Mouse (Mus musculus) forebrain, embryonic 11.5 days (tissue): Measurements from ENCODE around the gene Lsm2. TPM values are rescaled to one million over a fixed set of nuclear protein-coding genes. Genes with fewer than 3 reads are reported as not detected.
A peak's percentile ranks its signal among the peaks of the same experiment; 100 is the strongest.

ENCODE experiments used
- ATAC-seq: fragments of 200-750 bp; cut with Nextera tagmentation; replicated peaks from 2 replicates; pipeline ENCODE4 v1.8.0; 2017; ENCODE audit warnings: moderate TSS enrichment; ENCODE audit not compliant: low FRiP score
- DNase-seq: peaks from one replicate; pipeline ENCODE4 v3.0.0-alpha.2; 2017; ENCODE audit warnings: low spot score
- H3K27ac ChIP-seq: fragments of 300-500 bp; sonication (generic); 2 replicates; pipeline ENCODE4 v1.5.1; 2014; ENCODE audit warnings: low read depth, low read length
- H3K27me3 ChIP-seq: fragments of 300-500 bp; sonication (generic); 2 replicates; pipeline ENCODE4 v1.6.1; 2014; ENCODE audit warnings: mild to moderate bottlenecking, low read length, mixed read lengths; ENCODE audit not compliant: control insufficient read depth, insufficient read depth
- H3K36me3 ChIP-seq: fragments of 300-500 bp; sonication (generic); 2 replicates; pipeline ENCODE4 v1.6.1; 2014; ENCODE audit warnings: mild to moderate bottlenecking, low read length, moderate library complexity, mixed read lengths; ENCODE audit not compliant: control insufficient read depth, insufficient read depth
- H3K4me1 ChIP-seq: fragments of 300-500 bp; sonication (generic); replicated peaks from 2 replicates; pipeline ENCODE4 v1.6.1; 2014; ENCODE audit warnings: low read length, mixed read lengths; ENCODE audit not compliant: control insufficient read depth, insufficient read depth
- H3K4me2 ChIP-seq: fragments of 300-500 bp; sonication (generic); 2 replicates; pipeline ENCODE4 v1.6.1; 2014; ENCODE audit warnings: low read depth, mild to moderate bottlenecking, low read length, moderate library complexity, mixed read lengths; ENCODE audit not compliant: severe bottlenecking
- H3K4me3 ChIP-seq: fragments of 300-500 bp; sonication (generic); 2 replicates; pipeline ENCODE4 v1.5.1; 2014; ENCODE audit warnings: low read depth, low read length
- H3K9ac ChIP-seq: fragments of 300-500 bp; sonication (generic); 2 replicates; pipeline ENCODE4 v1.6.1; 2014; ENCODE audit warnings: low read length
- H3K9me3 ChIP-seq: fragments of 300-500 bp; sonication (generic); 2 replicates; pipeline ENCODE4 v1.6.1; 2016; ENCODE audit warnings: low read length, mixed read lengths; ENCODE audit not compliant: control insufficient read depth
- WGBS: fragments of 180-500 bp; shearing (Covaris S2); extraction: QIAGEN DNeasy Blood & Tissue Kit; methylation state at CpG from one replicate; pipeline ENCODE4 v1.1.7; 2014; 5-methylcytosine and 5-hydroxymethylcytosine counted together
- polyA plus RNA-seq: library from polyadenylated mRNA; unstranded; fragments of >200 nt; fragmentation: Nextera tagmentation; extraction: Ambion mirVana; gene quantifications from 2 replicates; pipeline ENCODE4 v1.2.1, GENCODE M21; 2014

The Lsm2 gene
- polyA plus RNA-seq, 1 experiment from 2014 or later = 288 TPM

- Histone ChIP-seq H3K36me3 (no peaks in the 10 kb centered on the region; the same call in 1 of the 2 replicates), H3K9me3 (no peaks in the 10 kb centered on the region), H3K4me2 (no peak overlapping the region), H3K27ac (no peak overlapping the region), H3K27me3 (no peaks in the 10 kb centered on the region), H3K4me1 (peaks cover 13% of the 10 kb centered on the region), H3K4me3 (no peak overlapping the region), H3K9ac (no peak overlapping the region)
- ATAC-seq (no peak), DNase-seq (peak; percentile 48)
- 83% methylated on average over 4 of the region's 4 CpGs for WGBS
Observed at GRCm38 (mm10) chr17:35023756-35024155, 42.1 kb downstream of the Lsm2 start.

GRCm38 (mm10) chr17:35024261-35024660 is 42.6 kb downstream of the Lsm2 start:
- Histone ChIP-seq H3K27ac (no peak overlapping the region), H3K9ac (no peak overlapping the region), H3K4me1 (peaks cover 13% of the 10 kb centered on the region), H3K4me3 (no peak overlapping the region), H3K4me2 (no peak overlapping the region), H3K27me3 (no peaks in the 10 kb centered on the region), H3K9me3 (no peaks in the 10 kb centered on the region), H3K36me3 (no peaks in the 10 kb centered on the region; the same call in 1 of the 2 replicates)
- WGBS = 78% methylated on average over 13 of the region's 13 CpGs
- peak; percentile 40 for DNase-seq
- no peak for ATAC-seq

- no peak overlapping the region for H3K27ac ChIP-seq
- H3K9me3 ChIP-seq = no peaks in the 10 kb centered on the region
- H3K27me3 ChIP-seq = no peaks in the 10 kb centered on the region
- H3K36me3 ChIP-seq = no peaks in the 10 kb centered on the region; the same call in 1 of the 2 replicates
- no peak for ATAC-seq
- H3K4me2 ChIP-seq = no peak overlapping the region
- H3K4me1 ChIP-seq = peaks cover 16% of the 10 kb centered on the region
- H3K9ac ChIP-seq = no peak overlapping the region
- peak; percentile 48 for DNase-seq
- WGBS = 76% methylated on average over 8 of the region's 10 CpGs
- H3K4me3 ChIP-seq = no peak overlapping the region
Observed at GRCm38 (mm10) chr17:35024691-35025488, 43.2 kb downstream of the Lsm2 start.

GRCm38 (mm10) chr17:35026206-35026605 is 44.5 kb downstream of the Lsm2 start:
- no peaks in the 10 kb centered on the region for H3K9me3 ChIP-seq
- no peaks in the 10 kb centered on the region for H3K27me3 ChIP-seq
- DNase-seq = peak; percentile 51
- no peaks in the 10 kb centered on the region; the same call in 1 of the 2 replicates for H3K36me3 ChIP-seq
- no peak overlapping the region for H3K4me3 ChIP-seq
- H3K4me1 ChIP-seq = peaks cover 19% of the 10 kb centered on the region
- WGBS = 84% methylated on average over 5 of the region's 5 CpGs
- ATAC-seq = no peak
- no peak overlapping the region for H3K27ac ChIP-seq
- H3K4me2 ChIP-seq = no peak overlapping the region
- H3K9ac ChIP-seq = no peak overlapping the region

- no peaks in the 10 kb centered on the region for H3K27me3 ChIP-seq
- ATAC-seq = peak; percentile 60
- no peak within 1 kb of the TSS for H3K4me3 ChIP-seq
- WGBS = 34% methylated on average over 13 of the region's 13 CpGs
- H3K4me1 ChIP-seq = peaks cover 13% of the 10 kb centered on the region
- no peaks in the 10 kb centered on the region for H3K9me3 ChIP-seq
- DNase-seq = peak; percentile 60
- peak within 1 kb of the TSS; percentile 11; the same call in 1 of the 2 replicates for H3K4me2 ChIP-seq
- H3K27ac ChIP-seq = peak within 1 kb of the TSS; percentile 53; the same call in 1 of the 2 replicates
- no peaks in the 10 kb centered on the region; the same call in 1 of the 2 replicates for H3K36me3 ChIP-seq
- peak within 1 kb of the TSS; percentile 37 for H3K9ac ChIP-seq
Observed at GRCm38 (mm10) chr17:35027277-35028068, 45.8 kb downstream of the Lsm2 start, which contains the start of gene Sapcd1. Gene Sapcd1, minus strand, starts transcription at chr17:35028016.

GRCm38 (mm10) chr17:35028315-35028714 is 46.7 kb downstream of the Lsm2 start:
- H3K27me3 ChIP-seq = no peaks in the 10 kb centered on the region
- H3K27ac ChIP-seq = no peak overlapping the region
- no peaks in the 10 kb centered on the region for H3K9me3 ChIP-seq
- no peak for ATAC-seq
- no peak overlapping the region for H3K4me2 ChIP-seq
- DNase-seq = peak; percentile 38
- no peak overlapping the region for H3K9ac ChIP-seq
- H3K36me3 ChIP-seq = no peaks in the 10 kb centered on the region
- no peak overlapping the region for H3K4me3 ChIP-seq
- peaks cover 13% of the 10 kb centered on the region for H3K4me1 ChIP-seq
- WGBS = 85% methylated on average over 2 of the region's 2 CpGs

GRCm38 (mm10) chr17:35029691-35030532 is 48.2 kb downstream of the Lsm2 start:
- no peak overlapping the region for H3K4me2 ChIP-seq
- peaks cover 13% of the 10 kb centered on the region for H3K4me1 ChIP-seq
- H3K4me3 ChIP-seq = no peak overlapping the region
- H3K27me3 ChIP-seq = no peaks in the 10 kb centered on the region
- WGBS = 33% methylated on average over 19 of the region's 19 CpGs
- no peaks in the 10 kb centered on the region for H3K9me3 ChIP-seq
- peak overlapping the region; percentile 16; the same call in 1 of the 2 replicates for H3K9ac ChIP-seq
- H3K36me3 ChIP-seq = no peaks in the 10 kb centered on the region
- ATAC-seq (no peak), DNase-seq (peak; percentile 52)
- no peak overlapping the region for H3K27ac ChIP-seq

- ATAC-seq (no peak), DNase-seq (peak; percentile 46)
- H3K4me3 ChIP-seq = no peak overlapping the region
- H3K4me2 ChIP-seq = no peak overlapping the region
- no peaks in the 10 kb centered on the region for H3K36me3 ChIP-seq
- H3K4me1 ChIP-seq = peaks cover 13% of the 10 kb centered on the region
- H3K9me3 ChIP-seq = no peaks in the 10 kb centered on the region
- 95% methylated on average over 11 of the region's 11 CpGs for WGBS
- no peaks in the 10 kb centered on the region for H3K27me3 ChIP-seq
- H3K27ac ChIP-seq = no peak overlapping the region
- no peak overlapping the region for H3K9ac ChIP-seq
Observed at GRCm38 (mm10) chr17:35031272-35031671, 49.6 kb downstream of the Lsm2 start.
